Mouse (Mus musculus): ENCODE measurements around the gene Prune2.

Gene Prune2

GRCm38 (mm10) chr19:16955613-16956271 lies at the start of gene Prune2:
Prune2 (plus strand) TSS chr19:16956118.
- DNase-seq (ENCODE audit: inconsistent ontology term): peak; percentile 97

GRCm38 (mm10) chr19:16911507-16911906 lies 44.4 kb upstream of the Prune2 start:
- peak; percentile 24 for DNase-seq (ENCODE audit: inconsistent ontology term)

- DNase-seq (ENCODE audit: inconsistent ontology term): peak; percentile 87
Measured at GRCm38 (mm10) chr19:16924516-16924915, 31.4 kb upstream of the Prune2 start.

GRCm38 (mm10) chr19:16934664-16935063 lies 21.3 kb upstream of the Prune2 start:
- no peak for DNase-seq (ENCODE audit: inconsistent ontology term)

GRCm38 (mm10) chr19:16948794-16949313 lies 7.1 kb upstream of the Prune2 start:
- DNase-seq (ENCODE audit: inconsistent ontology term): peak; percentile 26

- DNase-seq (ENCODE audit: inconsistent ontology term): peak; percentile 52
Measured at GRCm38 (mm10) chr19:16949341-16949740, 6.6 kb upstream of the Prune2 start.

GRCm38 (mm10) chr19:16950051-16950450 lies 5.9 kb upstream of the Prune2 start:
- DNase-seq (ENCODE audit: inconsistent ontology term): peak; percentile 84

- DNase-seq (ENCODE audit: inconsistent ontology term): no peak
Measured at GRCm38 (mm10) chr19:16950664-16951363, 5.1 kb upstream of the Prune2 start.

- DNase-seq (ENCODE audit: inconsistent ontology term): no peak
Measured at GRCm38 (mm10) chr19:16954736-16955135, 1.2 kb upstream of the Prune2 start.

- DNase-seq (ENCODE audit: inconsistent ontology term): no peak
Measured at GRCm38 (mm10) chr19:16955231-16955612, 696 bp upstream of the Prune2 start.

- no peak for DNase-seq (ENCODE audit: inconsistent ontology term)
Measured at GRCm38 (mm10) chr19:16956319-16956718, 401 bp downstream of the Prune2 start.

GRCm38 (mm10) chr19:16959051-16959450 lies 3.1 kb downstream of the Prune2 start:
- peak; percentile 49 for DNase-seq (ENCODE audit: inconsistent ontology term)

GRCm38 (mm10) chr19:16959551-16959950 lies 3.6 kb downstream of the Prune2 start:
- peak; percentile 24 for DNase-seq (ENCODE audit: inconsistent ontology term)

GRCm38 (mm10) chr19:16961036-16961435 lies 5.1 kb downstream of the Prune2 start:
- no peak for DNase-seq (ENCODE audit: inconsistent ontology term)

GRCm38 (mm10) chr19:16963178-16963577 lies 7.3 kb downstream of the Prune2 start:
- no peak for DNase-seq (ENCODE audit: inconsistent ontology term)

- DNase-seq (ENCODE audit: inconsistent ontology term): no peak
Measured at GRCm38 (mm10) chr19:16968768-16969167, 12.8 kb downstream of the Prune2 start.

- DNase-seq (ENCODE audit: inconsistent ontology term): no peak
Measured at GRCm38 (mm10) chr19:16970612-16971011, 14.7 kb downstream of the Prune2 start.

GRCm38 (mm10) chr19:16978910-16979309 lies 23.0 kb downstream of the Prune2 start:
- no peak for DNase-seq (ENCODE audit: inconsistent ontology term)

GRCm38 (mm10) chr19:16981743-16982142 lies 25.8 kb downstream of the Prune2 start:
- DNase-seq (ENCODE audit: inconsistent ontology term): no peak

- DNase-seq (ENCODE audit: inconsistent ontology term): peak; percentile 26
Measured at GRCm38 (mm10) chr19:16984897-16985296, 29.0 kb downstream of the Prune2 start.

GRCm38 (mm10) chr19:16987984-16988383 lies 32.1 kb downstream of the Prune2 start:
- DNase-seq (ENCODE audit: inconsistent ontology term): no peak

- DNase-seq (ENCODE audit: inconsistent ontology term): no peak
Measured at GRCm38 (mm10) chr19:16992151-16992550, 36.2 kb downstream of the Prune2 start.

- no peak for DNase-seq (ENCODE audit: inconsistent ontology term)
Measured at GRCm38 (mm10) chr19:16994260-16994659, 38.3 kb downstream of the Prune2 start.
